Mouse (Mus musculus): ENCODE data around the gene Fam173a.

- TF ChIP-seq CTCF (IDR thresholded peaks at IDR 0.05) (no peak), EP300 (IDR thresholded peaks at IDR 0.05) (no peak)
Measured at GRCm38 (mm10) chr17:25830806-25831431, 38.2 kb upstream of the Fam173a start.
